Mouse (Mus musculus) urinary bladder, postnatal 4 days (tissue): ENCODE results near the gene Map3k6.

Experiments used
- DNase-seq, 2 experiments: peaks; one replicate each; pipeline ENCODE4 v3.0.0; 2021 to 2022; ENCODE audit warnings: low spot score in 2 of 2

Map3k6 gene

GRCm38 (mm10) chr4:133240490-133240921 is at the start of gene Map3k6:
Map3k6 (plus strand) TSS chr4:133240818.
- peak in 1 of 2 experiments; percentile 72 for DNase-seq

- DNase-seq: no peak
Observed at GRCm38 (mm10) chr4:133194482-133194881, 46.1 kb upstream of the Map3k6 start.

DNA sequence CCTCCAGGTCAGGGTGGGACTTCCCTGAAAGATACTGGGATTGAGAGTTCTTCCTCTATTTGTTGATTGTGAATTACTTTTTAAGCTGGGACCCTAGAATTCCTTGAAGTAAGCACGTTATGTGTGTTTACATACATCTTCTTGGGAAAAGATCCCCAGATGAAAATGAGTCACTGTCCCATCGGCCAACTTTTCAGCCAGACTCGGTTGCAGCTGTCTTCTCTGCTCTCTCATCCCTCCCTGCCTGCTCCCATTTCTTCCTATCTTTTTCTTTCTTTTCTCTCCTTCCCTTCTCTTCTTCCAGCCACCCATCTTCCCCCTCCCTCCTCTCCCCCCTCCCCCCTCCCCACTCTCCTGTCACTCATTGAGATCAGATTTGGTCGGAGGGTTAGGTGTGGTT is 45.6 kb upstream of the Map3k6 start:
- no peak for DNase-seq

GRCm38 (mm10) chr4:133196136-133196535 is 44.5 kb upstream of the Map3k6 start:
- no peak for DNase-seq

DNA sequence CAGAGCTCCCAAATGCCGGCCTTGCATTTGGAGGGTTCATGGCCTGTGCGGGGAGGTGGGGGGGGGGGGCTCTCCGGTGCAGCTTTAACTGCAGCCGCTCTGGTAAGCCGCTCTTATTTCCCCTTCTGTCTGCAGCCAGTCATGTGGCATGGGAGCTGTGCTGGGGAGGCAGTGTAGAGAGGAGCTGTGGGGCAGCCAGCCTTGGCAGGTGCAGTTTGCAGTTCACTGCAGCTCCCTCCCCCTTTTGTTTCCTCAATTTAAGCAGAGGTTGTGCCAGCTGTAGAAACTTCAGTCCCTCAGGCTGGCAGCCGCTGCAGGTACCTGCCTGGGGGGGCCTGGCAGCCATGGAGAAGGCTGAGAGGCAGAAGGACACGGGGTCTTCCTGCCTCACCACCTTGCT is 43.8 kb upstream of the Map3k6 start:
- no peak for DNase-seq

DNA sequence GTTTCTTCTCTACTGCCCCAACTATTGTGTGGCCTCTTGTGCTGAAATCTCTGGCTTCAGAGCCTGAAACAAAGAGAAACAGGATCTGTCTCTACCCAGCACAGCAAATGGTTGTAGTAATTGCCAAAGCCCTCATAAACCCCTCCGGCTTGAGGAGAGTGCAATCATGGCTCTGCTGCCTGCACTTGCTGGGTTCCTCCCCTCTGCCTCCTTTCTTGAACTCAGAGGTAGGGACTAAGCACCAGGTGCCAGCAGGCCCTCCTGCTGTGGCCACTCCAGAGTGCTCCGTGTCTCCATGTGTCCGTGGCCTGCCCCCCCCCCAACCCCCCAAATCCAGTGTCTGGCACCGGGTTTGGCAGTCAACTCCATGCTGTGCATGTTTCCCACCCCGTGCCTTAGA is 43.3 kb upstream of the Map3k6 start:
- DNase-seq: no peak

DNA sequence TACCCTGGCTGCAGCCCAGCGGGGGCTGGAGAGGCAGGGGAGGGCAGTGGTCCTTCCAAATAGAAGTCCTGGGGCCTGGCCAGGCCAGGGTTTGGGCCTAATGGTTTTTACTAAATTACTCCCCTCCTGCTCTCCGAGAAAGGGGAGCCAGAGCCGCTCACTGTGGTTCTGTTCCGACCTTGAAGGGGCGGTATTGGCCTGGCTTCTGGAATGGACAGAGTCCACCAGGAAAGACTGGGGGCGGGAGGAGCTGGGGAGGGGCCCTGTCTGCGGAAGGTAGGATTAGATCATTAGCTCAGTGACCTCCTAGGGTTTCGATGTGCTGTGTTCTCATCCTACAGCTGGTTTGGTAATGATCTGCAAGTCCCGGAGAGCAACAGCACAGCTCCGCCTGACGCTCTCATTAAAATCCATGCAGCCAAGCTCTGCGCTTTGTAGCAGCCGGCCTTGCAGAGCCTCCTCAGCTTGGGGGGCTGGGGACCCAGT is 42.8 kb upstream of the Map3k6 start:
- DNase-seq: peak in 1 of 2 experiments; percentile 64

- DNase-seq: no peak
Observed at GRCm38 (mm10) chr4:133198337-133199180, 42.1 kb upstream of the Map3k6 start.

GRCm38 (mm10) chr4:133199743-133200142 is 40.9 kb upstream of the Map3k6 start:
- no peak for DNase-seq

DNA sequence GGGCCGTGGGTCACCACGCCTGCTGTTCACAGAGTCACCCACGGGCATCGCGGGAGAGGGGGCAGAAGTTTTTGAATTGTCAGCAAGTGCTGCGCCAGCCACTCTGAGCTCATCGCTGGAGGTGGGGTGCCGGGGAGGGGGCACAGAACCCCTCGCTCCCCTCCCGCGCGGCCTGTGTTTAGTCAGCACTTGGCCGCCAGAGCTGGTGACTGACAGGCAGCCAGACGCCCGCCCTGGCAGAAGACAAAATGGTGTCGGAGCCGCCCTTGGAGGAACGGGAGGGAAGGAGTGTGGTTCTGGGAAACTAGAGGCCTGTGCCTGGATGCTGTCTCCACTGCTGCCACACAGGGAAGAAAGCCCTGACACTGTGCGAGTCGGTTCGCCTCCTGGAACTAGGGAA is 40.3 kb upstream of the Map3k6 start:
- DNase-seq: peak in 1 of 2 experiments; percentile 57

- peak in 1 of 2 experiments; percentile 68 for DNase-seq
Observed at GRCm38 (mm10) chr4:133201006-133201771, 39.4 kb upstream of the Map3k6 start.

DNA sequence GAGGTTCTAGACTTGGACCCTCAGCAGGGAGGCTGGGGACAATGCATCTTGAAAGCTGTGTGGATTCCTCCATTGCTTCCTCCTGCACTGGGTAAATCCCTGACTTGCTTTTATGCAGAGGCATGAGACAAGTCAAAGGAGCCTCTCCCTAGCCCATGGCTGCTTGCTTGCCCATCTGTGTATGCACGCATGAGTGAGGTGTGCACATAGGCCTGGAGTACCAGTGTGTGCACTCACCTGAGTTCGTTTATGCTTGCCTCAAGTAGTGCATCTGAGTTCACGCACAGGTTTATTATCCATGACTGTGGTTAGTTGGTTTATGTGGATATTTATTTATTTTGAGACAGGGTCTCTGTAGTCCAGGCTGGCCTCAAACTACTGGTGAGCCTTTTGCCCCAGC is 38.4 kb upstream of the Map3k6 start:
- no peak for DNase-seq

GRCm38 (mm10) chr4:133203591-133203990 is 37.0 kb upstream of the Map3k6 start:
- no peak for DNase-seq

- DNase-seq: no peak
Observed at GRCm38 (mm10) chr4:133204379-133204778, 36.2 kb upstream of the Map3k6 start.

DNA sequence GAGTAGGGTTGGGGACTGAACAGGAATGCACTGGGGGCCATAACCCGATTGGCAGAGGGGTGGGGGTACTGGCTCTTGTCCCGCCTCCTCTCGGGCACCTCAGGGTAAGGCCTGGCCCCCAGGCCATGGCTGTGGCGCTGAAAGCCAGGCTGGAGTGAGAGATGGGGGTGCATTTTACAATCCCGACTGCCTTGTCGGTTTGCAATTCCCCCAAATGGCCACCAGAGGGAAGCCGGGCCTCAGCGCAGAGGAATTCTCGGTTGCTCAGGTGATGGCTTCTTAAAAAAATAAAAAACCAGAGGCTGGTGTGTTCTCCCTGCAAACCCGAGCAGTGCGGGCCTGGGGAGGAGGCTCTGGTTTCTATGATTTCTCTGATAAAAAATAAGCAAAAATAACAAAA is 31.3 kb upstream of the Map3k6 start:
- no peak for DNase-seq

- DNase-seq: no peak
Observed at GRCm38 (mm10) chr4:133210023-133210787, 30.4 kb upstream of the Map3k6 start.

GRCm38 (mm10) chr4:133210788-133211390 is 29.7 kb upstream of the Map3k6 start:
- no peak for DNase-seq

GRCm38 (mm10) chr4:133211751-133212561 is 28.7 kb upstream of the Map3k6 start, which contains the start of the genes Cd164l2 and Gpr3:
Cd164l2 (plus strand) TSS chr4:133212131.
Gpr3 (minus strand) TSS chr4:133212536.
- no peak for DNase-seq

GRCm38 (mm10) chr4:133212562-133213267 is 27.9 kb upstream of the Map3k6 start:
- DNase-seq: peak; percentile 58 to 76

DNA sequence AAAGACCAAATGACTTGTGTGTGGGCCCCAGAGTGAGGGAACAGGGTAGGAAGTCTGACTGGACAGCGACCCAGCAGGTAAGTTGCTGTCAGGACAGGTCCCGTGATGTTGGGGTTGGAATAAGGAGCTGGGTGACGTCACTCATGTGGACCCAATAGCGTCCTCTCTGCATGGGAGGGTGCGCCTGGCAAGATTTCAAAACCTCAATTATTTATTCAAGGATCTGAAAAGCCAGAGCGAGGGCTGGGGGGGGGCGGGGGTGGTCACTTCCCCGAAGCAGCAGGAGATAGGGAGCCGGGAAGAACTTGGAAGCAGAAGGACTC is 27.4 kb upstream of the Map3k6 start:
- DNase-seq: no peak
